Mouse (Mus musculus) thymus, postnatal 36 days (tissue): ENCODE measurements around the gene Prr27.

ENCODE experiments used
- DNase-seq, 2 experiments: peaks; one replicate each; pipeline ENCODE4 v3.0.0; 2022; ENCODE audit warnings: mixed read lengths in 2 of 2

The Prr27 gene

DNA sequence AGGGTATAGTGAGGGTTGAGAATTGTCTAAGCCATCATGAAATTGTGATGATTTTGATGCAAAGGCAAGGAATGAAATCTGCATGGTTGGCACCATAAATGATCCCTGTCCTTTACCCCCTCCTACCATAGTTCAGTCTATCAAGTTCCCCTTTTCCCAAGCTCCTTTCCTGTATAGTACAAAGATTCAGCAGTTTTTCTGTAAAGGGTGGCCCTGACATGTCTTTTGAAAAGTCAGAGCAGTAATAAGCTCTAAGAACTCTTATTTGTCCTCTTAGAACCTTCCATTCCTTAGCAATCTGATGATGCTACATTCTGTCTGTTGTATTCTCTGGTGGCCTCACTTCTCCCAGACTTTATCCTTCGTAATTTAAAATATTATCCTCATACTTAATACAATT is at the start of gene Prr27:
Prr27 (plus strand) TSS at position 301 of the 400 bp plus-strand sequence.
- DNase-seq, result no peak

DNA sequence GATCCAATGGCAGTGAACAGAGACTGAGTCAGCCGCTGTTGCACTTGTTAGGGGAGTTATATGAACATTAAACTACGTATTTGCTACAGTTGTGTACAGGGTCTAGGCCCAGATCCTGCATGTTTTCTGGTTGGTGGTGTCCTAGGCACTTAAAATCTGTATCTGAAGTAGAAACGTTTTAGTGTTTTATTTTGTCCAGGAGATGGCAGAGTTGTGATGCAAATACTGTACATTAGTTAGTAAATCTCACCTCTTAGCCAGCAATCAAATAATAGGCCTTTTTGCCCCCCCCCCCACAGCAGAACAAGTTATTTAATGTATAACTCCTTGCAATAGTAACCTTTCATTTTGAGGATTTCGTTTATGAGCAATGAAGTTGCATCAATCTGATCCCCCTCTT is 42.8 kb upstream of the Prr27 start:
- no peak for DNase-seq

DNA sequence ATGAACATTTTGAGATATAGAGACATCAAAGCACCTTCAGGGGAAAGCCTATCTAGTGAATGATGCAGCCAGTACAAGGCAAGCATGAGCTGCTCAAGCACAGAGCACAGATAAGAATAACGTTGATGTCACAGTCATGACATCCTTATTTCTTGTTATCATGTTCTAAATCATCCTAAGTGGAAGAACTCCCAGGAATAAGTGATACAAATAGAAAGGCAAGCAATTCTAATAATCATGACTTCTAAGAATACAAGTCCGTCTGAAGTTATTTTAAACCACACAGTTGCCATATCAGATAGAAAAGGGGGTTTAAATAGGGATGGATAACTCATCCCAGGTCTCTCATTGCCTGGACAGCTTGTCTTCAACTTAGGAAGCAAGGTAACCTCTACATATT is 17.7 kb upstream of the Prr27 start, which contains the start of gene Csn1s2b:
Csn1s2b (plus strand) TSS at position 301 of the 400 bp plus-strand sequence.
- DNase-seq, result no peak

DNA sequence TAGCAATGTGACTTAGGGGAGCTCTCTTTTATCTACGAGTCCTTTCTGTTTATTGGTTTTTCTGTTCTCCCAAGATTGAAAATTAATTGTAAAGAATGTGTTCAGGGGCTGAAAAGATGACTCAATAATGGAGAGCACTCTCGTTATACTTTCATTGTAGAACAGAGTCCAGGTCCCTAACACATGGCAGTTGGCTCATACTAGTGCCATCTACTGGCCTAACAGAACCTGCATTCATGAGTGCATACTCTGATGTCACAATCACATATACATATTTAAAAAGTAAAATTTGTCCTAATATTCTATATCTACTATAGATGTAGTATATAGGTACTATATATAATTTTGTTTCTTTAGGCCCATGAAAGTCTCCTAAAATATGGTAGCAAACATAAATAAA is 16.2 kb upstream of the Prr27 start:
- no peak for DNase-seq

DNA sequence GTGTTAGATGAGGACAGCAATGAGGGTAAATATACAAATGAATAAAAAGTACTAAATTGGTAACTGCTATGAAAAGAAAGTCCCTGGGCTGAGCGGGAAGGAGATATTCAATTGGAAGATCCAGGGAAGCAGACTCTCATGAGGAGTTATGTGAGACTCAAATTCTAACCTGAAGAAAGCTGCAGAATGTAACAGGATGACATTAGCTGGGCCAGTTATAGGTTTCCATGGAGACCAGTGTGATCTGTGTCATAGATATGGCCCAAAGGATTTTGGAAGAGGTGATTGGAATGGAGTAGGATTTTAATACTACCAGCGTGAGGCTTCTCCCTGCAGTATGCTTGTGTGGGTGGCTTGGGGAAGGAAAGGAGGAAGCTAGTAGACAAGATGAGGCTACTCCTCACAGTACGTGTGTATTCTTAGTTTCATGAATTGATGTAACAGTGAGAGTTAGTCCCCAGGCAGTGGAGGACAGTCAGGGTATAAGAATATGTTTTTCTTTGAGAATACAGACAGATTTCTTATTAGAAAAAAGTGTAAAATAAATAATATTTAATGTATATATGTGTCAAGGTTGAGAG is 29.7 kb downstream of the Prr27 start:
- no peak for DNase-seq

DNA sequence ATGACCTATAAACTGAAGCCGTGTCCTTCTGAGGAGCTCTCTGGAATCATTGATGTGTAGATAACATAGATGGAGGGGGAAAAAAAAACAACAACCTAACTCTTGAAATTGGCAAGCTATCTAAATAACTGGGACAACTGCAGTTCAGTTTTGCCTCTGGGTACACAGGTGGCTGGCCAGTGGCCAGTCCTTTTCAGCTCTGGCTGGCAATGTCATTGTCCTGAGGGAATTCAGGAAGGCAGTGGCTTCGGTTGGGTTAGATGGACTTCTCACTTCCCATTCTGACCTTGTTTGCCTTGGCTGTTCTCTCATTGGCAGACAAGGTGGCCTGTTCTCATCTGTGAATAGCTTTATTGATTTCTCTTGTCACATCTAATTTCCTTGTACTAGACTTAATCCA is 44.6 kb downstream of the Prr27 start:
- no peak for DNase-seq

DNA sequence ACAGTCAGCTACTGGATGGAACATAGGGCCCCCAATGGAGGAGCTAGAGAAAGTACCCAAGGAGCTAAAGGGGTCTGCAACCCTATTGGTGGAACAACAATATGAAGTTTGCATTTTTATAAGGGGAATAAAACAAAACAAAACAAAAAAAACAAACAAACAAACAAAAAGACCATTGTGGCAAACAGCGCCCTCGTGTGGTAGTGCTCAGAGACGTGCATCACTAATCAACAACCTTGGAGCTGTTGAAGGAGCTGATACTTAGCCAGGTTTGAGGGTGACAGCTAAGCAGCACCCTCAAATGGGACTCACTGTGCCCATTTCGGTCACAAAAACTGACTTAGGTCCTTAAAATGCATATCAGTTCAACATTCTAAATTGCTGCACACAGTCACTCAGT is 45.9 kb downstream of the Prr27 start:
- no peak for DNase-seq

DNA sequence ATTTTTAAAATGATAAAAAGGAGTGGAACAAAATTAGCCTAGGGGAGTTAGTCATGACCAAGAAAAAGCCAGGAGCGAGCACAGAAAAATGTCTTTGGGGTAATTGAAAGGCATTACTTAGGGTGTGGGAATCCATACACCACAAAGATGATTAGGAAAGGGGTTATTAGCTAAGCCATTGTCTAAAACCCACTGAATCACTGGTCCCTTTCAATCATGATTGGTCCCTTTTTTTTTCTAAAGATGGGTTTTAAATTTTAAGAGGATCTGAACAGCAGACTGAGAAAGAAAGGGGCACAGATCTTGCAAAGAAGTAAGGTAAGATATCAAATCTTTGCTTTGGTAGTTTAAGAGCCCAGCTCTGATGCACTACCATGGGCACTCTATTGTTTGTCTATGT is 59.2 kb downstream of the Prr27 start, which contains the start of gene Odam:
Odam (plus strand) TSS at position 301 of the 400 bp plus-strand sequence.
- DNase-seq, result no peak
